Mouse (Mus musculus): ENCODE measurements at regions not wholly inside any gene's neighbourhood (a gene's known extent, or its start where the extent isn't known, plus 50 kb on each side); places are given as distances from the start of the nearest gene placed in this dataset.

DNA sequence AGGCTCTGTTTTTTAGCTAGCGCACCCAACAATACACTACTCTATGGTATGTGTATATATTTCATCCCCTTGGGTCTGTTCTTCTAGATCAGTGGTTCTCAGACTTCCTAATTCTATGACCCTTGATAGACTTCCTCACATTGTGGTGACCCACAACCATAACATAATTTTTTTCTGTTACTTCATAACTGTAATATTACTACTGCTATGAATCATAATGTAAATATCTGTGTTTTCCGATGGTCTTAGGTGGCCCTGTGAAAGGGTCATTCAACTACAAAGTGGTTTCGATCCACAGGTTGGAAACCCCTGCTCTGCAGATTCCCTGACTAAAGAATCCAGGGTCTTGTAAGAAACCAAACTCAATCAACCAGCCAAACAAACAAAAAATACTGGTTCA is 220.8 kb downstream of the Opa1 start:
- no peak for DNase-seq (ENCODE audit: low spot score in 2 of 2)

DNA sequence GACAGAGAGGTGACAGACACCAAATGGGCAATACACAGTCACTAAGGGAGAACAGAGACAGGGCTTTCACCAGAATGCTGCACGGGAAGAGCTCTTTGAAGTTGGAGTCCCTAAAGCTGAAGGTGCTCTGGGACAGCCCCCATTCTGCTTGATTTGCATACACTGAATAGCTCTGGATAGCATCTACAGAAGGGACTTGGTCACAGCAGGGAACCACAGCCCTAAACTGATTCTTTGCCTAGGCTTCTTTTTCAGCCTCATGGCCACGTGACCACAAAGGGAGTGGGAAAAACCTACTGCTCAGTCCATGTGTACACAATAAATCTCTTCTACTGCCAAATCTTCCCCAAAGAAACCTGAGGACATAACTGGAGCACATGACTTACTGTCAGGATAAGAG is 221.3 kb downstream of the Opa1 start:
- no peak for DNase-seq (ENCODE audit: low spot score in 2 of 2)

DNA sequence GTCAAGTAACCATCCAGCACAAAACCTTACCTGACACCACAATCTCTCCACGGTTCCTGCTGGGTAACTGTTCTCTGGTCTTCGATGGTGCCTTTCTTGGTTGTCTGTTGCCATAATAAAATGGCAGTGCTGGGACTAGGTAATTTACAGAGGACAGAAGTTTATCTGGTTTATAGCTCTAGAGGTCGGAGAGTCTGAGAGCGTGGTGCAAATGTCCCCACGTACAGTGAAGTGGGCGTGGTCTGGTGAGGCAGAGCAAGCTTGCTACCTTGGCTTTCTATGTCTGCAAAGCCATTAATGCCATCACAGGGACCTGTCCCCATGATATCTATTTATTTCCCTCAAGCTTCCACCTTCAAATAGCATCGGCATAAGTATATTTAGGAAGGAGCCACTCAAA is 223.0 kb downstream of the Opa1 start:
- no peak for DNase-seq (ENCODE audit: low spot score in 2 of 2)

DNA sequence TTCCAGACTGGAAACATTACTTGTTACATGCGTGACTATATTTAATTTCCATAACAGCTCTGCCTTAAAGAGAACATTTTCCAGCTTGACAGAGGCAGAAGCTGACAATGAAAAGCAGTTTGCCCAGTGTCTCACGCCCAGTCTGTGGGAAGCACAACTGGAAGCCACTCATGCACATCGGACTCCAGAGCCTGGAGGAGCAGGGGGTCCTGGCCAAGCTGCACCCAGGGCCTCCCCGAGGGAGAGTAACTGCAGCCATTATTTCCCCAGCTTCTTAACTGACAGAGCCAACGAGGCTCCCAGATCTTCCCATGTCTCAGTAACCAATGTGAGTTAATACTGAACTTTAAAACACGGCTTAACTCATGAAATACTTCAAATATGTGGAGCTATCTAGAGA is 223.5 kb downstream of the Opa1 start:
- no peak for DNase-seq (ENCODE audit: low spot score in 2 of 2)

DNA sequence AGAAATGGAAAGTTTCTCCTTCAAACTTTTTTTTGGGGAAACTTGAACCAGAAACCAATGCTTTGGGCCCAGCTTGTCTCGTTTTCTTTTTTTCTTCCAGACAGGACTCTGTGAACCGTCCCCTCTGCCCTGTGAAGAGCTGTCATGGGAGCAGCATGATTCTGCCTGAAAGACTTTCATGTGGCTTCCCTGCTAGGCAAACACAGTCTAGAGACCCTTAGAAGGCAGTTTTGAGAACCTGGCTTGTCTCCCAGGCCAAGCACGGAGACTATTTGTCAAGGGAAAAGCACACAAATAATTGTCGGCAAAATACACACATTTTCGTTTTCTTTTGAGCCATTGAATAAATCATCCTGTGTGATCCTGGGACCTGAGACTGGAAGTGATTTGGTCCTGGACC is 228.7 kb downstream of the Opa1 start:
- no peak for DNase-seq (ENCODE audit: low spot score in 2 of 2)

DNA sequence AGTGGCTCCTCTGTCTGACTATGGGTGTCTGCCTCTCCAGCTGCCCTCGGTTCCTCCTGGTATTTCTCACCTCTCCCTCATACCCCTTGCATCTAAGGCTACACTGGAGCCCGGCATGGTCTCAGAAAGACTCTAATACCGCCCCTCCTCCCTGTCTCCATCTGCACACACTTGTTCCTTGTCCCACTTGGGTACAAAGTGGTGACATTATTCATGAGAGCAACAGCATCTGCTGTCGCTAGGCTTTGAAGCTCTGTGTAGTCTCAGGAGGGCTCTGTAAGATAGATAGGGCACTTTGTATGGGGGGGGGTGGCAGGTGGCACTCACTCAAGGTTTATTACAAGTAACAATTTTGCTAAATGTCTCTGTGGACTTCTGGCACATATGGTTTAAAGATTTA is 229.7 kb downstream of the Opa1 start:
- no peak for DNase-seq (ENCODE audit: low spot score in 2 of 2)

DNA sequence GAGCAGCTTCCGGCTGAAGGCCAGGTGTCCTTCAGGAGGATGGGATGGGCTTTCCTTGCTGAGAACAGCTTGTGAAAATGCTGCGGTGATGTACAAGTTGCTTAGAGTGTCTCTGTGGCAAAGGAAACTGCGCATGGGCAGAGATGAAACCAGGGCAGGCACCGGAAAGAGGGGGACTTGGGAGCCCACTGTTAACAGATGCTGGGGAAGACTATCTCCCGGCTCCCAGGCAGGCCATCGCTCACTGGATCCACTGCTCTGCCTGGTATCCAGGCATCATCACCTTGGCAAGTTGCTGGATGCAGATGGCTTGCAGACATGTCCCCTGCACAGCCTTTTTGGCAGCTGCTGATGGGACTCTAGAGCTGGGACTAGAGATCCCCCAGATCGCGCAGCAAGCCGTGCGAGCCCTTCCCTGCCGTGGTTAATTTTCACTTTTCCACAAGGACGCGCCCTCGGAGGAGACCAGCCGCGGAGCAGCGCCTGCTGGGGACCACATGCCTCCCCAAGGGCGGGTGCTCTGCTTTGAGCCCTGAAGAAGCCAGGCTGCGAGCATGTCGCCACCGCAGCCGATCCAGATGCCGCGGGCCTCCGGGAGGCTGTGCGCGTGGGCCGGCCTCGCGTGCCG is 234.4 kb downstream of the Opa1 start:
- DNase-seq (ENCODE audit: low spot score in 2 of 2) = peak; percentile 27 to 52

DNA sequence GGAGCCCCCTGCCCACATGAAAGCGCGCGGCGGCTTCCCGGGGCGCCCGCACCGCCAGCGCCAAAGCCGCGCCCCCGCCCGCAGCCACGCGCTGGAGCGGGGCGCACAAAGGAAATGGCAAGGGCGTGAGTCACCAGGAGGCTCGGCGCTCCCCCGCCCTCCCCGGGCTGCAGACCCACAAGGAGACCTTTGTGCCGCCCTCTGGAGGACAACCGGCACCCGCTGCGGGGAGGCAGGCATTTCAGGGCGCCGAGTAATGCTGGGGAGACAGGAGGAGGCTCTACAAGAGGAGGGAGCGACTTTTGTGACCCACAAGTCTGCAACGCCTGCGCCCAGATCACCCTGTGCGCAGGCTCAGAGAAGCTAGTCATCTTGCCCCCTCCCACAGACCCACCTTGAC is 234.9 kb downstream of the Opa1 start:
- peak; percentile 85 to 90 for DNase-seq (ENCODE audit: low spot score in 2 of 2)

DNA sequence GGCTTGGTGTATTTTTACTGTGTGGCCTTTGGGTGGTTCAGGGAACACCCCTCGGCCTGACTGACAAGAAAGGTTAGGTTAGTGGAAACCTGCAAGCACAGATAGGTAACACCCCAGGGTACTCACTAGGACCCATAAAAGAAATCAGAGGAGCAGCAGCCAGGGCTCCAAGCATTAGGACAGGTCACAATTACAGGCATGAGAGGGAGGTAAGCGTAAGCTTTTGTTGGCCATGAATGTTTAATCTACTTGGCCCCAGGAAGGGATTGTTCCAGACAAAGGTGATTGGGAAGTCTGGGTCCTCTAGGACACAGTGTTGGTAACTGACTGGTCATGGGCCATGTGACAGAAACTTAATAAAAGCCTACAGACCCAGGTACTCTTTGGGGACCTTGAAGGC is 235.5 kb downstream of the Opa1 start:
- DNase-seq (ENCODE audit: low spot score in 2 of 2) = no peak

DNA sequence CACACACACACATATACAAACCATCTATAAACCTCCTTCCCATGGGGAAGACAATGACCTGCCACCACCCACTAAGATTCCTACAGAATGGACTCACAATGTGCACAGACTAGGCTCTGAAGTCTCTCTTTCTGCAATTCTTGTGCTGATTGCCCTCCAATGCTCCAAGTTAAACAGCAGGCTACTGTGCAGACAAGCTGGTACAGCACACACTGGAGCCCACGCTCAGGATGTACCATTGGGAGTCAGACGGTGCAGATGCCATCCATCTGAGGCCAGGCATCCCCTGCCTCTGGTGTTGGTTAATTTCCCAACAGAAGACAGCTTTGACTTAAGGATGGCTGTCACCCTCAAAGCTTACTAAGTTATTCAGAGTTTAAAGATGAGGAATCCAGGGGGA is 236.1 kb downstream of the Opa1 start:
- no peak for DNase-seq (ENCODE audit: low spot score in 2 of 2)

DNA sequence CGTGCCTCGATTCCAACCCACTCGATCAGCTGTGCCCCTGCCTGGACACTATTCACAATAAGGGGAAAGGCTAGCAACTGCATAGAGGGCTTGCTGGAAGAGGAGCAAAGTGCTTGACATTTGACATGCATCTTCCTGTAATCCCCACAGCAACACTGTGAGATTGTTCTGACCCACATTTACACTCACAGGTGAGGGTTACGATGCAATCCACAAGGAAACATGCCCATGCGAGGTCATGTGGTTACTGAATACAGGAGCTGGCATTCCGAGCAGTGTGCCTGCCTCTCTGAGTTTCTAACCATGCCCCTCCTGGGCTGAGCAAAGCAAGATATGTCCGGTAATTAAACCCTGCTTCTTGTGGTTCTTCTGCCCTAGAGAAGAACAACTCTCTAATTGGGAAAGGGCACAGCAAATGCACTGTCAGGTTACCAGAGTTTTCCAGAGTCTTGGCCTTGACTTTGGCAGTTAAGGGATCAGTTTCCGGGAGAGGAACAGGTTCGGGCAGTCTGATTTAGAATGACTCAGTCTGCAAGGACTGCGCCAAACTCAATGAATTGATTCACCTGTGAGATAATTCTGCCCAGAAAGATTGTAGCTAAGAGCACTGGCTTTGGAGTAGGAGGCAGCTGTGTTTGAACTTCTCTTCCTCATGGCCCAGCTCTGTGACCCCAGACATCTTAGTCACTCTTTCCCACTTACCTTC is 236.7 kb downstream of the Opa1 start:
- DNase-seq (ENCODE audit: low spot score in 2 of 2) = peak; percentile 54 to 58

DNA sequence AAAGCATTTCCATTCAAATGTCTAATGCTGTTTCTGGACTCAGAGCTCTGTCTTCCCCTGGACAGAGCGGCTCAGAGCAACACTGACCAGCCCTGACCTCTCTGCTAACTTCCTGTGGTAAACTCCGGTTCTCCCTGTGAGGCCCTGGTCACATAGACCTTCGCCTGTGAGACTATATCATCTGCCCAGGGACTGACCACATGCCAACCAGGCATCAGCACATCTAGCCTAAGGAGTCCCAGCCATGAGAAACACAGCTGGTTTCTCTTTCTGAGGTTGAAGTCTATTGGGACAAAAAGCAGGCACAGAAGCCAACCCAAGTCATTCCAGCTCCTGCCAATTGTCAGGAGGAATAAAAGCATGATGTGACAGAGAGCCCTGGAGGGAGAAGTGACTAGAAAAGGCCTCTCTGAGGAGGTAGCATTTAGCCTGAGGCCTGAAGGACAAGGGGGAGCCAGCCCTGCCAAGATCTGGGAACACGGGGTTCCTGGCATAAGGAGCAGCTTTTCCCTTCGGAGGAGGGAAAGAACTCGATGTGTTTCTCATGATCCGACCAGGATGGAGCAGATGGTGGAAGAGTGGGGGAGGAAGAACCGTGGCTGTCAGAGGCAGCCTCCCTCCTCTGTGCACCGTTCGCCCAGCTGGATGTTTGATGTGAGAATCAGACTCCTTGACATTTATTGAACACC is 237.7 kb downstream of the Opa1 start:
- peak in 1 of 2 experiments; percentile 44 for DNase-seq (ENCODE audit: low spot score in 2 of 2)

DNA sequence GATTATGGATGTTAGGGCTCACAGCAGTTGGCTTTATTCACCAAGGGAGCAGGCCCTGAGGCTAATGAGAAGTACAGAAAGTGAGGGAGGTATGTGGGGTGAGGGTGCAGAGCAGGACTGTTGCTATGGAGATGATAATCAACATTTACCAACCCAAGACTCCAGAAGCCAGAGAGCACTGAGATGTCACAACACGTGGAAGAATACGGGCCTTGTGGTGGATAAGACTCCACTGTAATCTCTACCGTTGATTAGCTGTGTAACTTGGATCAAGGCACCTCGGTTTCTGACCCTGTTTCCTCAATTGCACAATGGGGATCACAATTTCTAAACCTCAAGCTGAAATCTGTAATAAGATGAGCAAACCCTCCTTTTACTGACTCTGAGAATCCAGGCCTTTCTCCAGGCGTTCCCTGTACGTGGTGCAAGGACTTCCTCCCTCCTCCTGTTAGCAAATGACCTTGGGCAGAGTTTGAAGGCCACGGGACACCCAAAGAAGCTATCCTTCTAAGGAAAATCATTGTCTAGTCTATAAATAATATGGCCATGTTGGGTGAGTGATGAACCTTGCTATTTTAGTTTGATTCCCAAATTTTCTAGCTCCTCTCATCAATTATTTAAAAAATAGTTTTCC is 239.8 kb downstream of the Opa1 start:
- peak in 1 of 2 experiments; percentile 34 for DNase-seq (ENCODE audit: low spot score in 2 of 2)

DNA sequence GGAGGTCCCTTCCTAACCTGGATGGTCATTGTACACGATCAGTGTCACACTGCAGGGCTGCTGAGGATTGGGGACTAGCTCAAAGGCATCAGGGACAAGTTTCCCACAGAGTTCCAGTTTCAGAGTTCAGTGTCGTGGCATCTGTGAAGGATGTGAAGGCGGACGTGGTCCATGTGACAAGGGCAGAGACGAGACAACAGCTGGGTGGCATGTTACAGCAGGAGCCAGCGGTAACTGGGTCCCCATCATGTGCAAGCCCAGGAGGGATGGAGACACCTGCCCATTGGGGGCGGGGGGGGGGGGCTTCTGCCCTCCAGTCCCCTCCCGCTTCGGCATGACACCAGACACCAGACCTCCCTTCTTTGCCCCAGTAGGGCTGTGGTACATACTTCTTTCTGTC is 241.6 kb downstream of the Opa1 start:
- DNase-seq (ENCODE audit: low spot score in 2 of 2) = no peak

DNA sequence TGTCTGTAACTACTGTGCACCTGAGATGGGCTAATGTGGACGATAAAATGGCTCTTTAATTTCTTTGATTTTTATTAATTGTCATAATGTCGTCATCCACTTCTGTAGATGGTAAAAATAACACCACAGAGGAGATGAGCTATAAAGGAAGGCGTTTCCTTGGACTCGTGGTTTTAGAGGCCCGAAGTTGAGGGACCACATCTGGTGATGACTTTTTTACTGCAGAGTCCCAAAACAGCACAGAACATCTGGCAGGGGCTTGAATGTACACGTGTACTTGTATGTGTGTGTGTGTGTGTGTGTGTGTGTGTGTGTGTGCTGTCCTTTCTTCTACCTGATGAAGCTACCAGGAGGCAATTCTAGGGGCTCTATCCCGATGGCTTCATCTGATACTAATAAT is 242.1 kb upstream of the Hes1 start:
- peak in 1 of 2 experiments; percentile 33 for DNase-seq (ENCODE audit: low spot score in 2 of 2)

DNA sequence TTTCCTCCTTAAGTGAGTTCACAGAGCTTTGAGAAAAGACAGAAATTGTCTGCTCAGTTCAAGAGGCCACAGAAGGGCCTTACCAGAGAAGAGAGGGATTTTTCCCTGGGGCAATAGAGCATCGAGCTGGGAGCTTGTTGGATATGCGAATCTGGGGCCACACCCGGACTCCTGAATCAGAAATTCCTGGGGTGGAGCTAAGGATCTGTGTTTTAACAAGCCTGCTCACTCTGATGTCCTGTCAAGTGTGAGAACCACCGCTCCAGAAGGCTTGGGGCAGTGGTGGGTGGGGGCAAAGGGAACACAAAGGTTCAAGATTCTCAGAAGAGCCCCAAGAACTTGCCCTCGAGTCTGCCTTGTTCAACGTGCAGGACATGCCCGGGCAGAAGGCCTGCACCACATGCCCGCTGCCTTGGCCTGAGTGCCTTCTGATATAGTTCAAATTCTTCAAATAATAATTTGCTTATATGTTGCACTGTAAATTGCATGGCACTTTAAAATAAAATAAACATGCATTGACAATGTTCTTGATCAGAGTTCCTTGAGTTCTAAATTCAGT is 241.3 kb upstream of the Hes1 start:
- no peak for DNase-seq (ENCODE audit: low spot score in 2 of 2)

DNA sequence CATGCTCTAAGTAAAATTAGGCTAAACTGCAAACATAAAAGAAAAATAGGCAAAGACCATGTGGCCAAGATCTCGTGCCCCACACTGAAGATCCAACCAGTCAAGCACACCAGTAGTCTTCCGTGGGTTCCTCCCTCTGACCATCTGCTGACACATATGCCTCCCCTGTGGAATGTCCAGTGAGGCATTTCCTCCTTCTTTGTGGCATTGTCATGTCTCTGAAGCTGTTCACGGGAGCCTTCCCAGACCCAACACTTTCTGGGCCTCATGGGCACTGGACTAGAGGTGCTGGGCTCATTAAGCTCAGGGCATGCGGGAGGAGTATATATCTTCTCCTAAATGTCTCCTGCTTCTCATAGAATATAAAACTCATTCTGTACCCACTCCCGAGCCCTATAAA is 237.3 kb upstream of the Hes1 start:
- DNase-seq (ENCODE audit: low spot score in 2 of 2) = no peak

DNA sequence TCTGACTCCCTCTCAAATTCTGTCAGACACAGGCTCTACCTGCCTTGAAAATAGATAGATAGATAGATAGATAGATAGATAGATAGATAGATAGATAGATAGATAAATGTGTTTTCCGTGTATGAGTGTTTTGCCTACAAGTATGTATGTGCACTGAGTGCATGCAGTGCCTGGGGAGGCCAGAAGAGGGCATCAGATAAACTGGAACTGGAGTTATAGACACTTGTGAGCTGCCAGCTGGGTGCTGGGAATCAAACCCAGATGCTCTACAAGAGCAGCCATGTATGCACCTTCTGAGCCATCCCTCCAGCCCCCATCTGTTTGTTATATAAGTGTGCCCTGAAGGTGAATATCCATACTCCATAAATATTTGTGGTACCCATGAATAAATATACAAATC is 236.4 kb upstream of the Hes1 start:
- no peak for DNase-seq (ENCODE audit: low spot score in 2 of 2)

DNA sequence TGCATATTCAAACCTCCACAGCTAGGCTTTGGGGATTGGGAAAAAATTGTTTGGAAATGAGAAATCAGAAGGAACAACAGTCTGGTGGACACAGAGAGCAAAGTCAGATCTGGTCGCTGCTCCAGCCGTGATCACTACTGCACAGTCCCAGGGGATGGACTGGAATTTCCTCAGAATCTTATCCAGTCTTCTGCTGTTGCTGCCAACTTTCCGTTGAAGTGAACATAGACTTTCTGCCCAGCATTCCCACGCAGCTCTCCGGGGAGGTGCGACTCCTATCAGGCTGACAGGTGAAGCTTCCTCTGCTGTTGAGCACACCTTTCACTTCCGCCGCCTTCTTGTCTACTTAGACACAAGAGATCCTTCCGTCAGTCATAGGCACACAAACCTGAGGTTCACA is 234.7 kb upstream of the Hes1 start:
- no peak for DNase-seq (ENCODE audit: low spot score in 2 of 2)

DNA sequence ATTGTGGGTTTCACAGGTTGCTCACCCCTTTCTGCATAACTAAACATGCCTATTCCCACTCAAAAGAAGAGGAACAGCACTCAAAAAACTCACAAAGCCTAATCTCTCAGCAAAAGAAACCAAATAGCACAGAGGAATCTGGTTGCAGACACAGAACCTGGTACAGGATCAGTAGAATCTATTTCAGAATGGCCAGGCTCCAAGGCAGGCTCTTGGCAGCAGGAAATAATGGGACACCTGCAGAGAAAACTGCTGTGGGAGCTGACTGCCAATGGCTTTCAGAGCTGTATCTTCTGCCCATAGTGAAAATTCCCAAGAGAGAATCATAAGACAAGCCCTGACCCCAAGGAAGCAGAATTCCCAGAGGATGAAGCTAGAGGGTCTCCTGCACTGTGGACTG is 234.1 kb upstream of the Hes1 start:
- no peak for DNase-seq (ENCODE audit: low spot score in 2 of 2)

DNA sequence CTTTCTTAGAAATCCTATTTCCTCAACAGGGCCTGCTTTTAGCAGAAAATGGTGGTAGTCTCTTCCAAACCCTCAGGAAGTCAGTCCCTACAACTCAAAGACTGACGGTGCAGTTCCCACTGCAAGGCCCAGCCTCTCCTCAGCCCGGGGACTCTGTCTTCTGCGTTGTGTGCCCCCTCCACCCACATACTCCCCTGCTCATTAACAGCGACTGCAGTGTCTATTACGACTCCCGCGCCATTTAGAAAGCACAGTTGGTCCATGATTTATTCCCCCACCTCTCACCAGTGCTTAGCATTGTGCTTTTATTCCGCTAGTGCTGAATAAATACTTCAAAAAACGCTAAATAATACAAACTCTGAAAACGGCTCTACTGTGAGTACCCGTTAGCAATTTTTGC is 230.9 kb upstream of the Hes1 start:
- DNase-seq (ENCODE audit: low spot score in 2 of 2) = no peak

DNA sequence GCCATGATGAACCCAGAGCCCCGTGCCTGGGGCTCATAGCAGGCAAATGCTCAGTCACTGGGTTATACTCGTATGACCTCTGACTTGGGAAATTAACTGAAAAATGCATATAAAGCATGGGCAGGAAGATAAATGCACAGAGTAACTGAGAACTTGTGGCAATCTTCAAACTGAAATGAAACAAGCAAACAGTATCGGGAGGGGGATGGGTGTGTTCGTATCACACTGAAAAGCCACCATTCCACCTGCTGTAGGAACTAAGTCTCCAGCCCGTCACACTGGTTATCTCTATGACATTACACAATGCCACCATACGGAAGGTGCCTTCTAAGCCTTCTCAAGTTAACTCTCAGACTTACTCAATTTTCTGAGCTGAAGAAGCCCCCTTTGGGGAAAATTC is 230.3 kb upstream of the Hes1 start:
- no peak for DNase-seq (ENCODE audit: low spot score in 2 of 2)
